Mouse (Mus musculus) olfactory bulb, adult 2 months (tissue): ENCODE results near the gene Dlgap5.

Experiments used
- CTCF ChIP-seq: fragments of 200-500 bp; IDR thresholded peaks from 2 replicates; pipeline ENCODE4 v1.5.1; 2012; ENCODE audit warnings: low read depth, mild to moderate bottlenecking, low read length, moderate library complexity; ENCODE audit not compliant: insufficient read depth
- POLR2A ChIP-seq: fragments of 200-500 bp; IDR thresholded peaks from 2 replicates; pipeline ENCODE4 v1.6.1; 2012; ENCODE audit warnings: mild to moderate bottlenecking, low read depth, low read length, moderate library complexity; ENCODE audit not compliant: insufficient read depth

DNA sequence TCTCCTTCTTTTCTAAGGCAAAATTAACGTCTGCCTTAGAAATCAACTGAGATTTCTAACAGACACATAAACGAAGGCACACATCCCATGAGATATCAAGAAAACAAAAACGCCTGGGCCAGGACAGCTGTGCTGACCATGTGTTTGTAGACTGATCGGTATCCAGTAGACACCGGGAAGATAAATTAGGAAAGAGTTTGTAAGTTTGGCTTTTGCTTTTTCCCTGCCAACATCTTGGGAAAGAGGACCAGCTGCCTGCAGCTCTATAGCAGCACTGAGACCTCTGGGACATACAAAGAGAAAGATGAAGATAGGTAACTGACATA lies 422 bp upstream of the Dlgap5 start:
- TF ChIP-seq POLR2A: no peak
- no peak for TF ChIP-seq CTCF
